Mouse (Mus musculus): ENCODE data around the gene Ascc1. TPM values are rescaled to one million over a fixed set of nuclear protein-coding genes. Genes with fewer than 3 reads are reported as not detected.
A peak's percentile ranks its signal among the peaks of the same experiment; 100 is the strongest.
"Not testable (repeated sequence)": the region's sequence is repeated elsewhere in the genome, so short reads cannot be mapped to it uniquely, and the experiment has no call there.

The Ascc1 gene
- polyA plus RNA-seq, 1 experiment: 11.9 TPM

- Histone ChIP-seq H3K4me1 (ENCODE audit: control insufficient read depth, insufficient read depth, insufficient read length) (peaks cover 4% of the 10 kb centered on the region; the same call in 1 of the 2 replicates), H3K27ac (ENCODE audit: insufficient read depth, low read length) (no peak overlapping the region), H3K27me3 (ENCODE audit: control insufficient read depth, insufficient read depth, low read length) (no peaks in the 10 kb centered on the region), H3K36me3 (ENCODE audit: control insufficient read depth, insufficient read depth, low read length) (peaks cover 15% of the 10 kb centered on the region), H3K4me3 (ENCODE audit: extremely low read depth, insufficient read depth, insufficient read length) (no peak overlapping the region)
- TF ChIP-seq CTCF (IDR thresholded peaks at IDR 0.05; ENCODE audit: extremely low read depth, insufficient read depth, insufficient read length, insufficient replicate concordance) (no peak), POLR2A (IDR thresholded peaks at IDR 0.05; ENCODE audit: low read depth, low read length) (no peak)
- no peak for DNase-seq (ENCODE audit: low read depth in 1 of 2, low spot score in 2 of 2)
- 95% methylated on average over 6 of the region's 6 CpGs for WGBS
These were observed 6.7 kb upstream of the Ascc1 start for GRCm38 (mm10) chr10:59995889-59996288.

- no peak overlapping the region for H3K4me3 ChIP-seq (ENCODE audit: extremely low read depth, insufficient read depth, insufficient read length)
- no peak for TF ChIP-seq POLR2A (IDR thresholded peaks at IDR 0.05; ENCODE audit: low read depth, low read length)
- TF ChIP-seq CTCF (IDR thresholded peaks at IDR 0.05; ENCODE audit: extremely low read depth, insufficient read depth, insufficient read length, insufficient replicate concordance): no peak
- H3K27ac ChIP-seq (ENCODE audit: insufficient read depth, low read length): no peak overlapping the region
- peaks cover 8% of the 10 kb centered on the region; the same call in 1 of the 2 replicates for H3K4me1 ChIP-seq (ENCODE audit: control insufficient read depth, insufficient read depth, insufficient read length)
- 17% methylated on average over 7 of the region's 7 CpGs for WGBS
- no peaks in the 10 kb centered on the region for H3K27me3 ChIP-seq (ENCODE audit: control insufficient read depth, insufficient read depth, low read length)
- no peak for DNase-seq (ENCODE audit: low read depth in 1 of 2, low spot score in 2 of 2)
- peaks cover 13% of the 10 kb centered on the region for H3K36me3 ChIP-seq (ENCODE audit: control insufficient read depth, insufficient read depth, low read length)
These were observed 5.0 kb upstream of the Ascc1 start for GRCm38 (mm10) chr10:59997591-59997990.

GRCm38 (mm10) chr10:59999057-59999456 lies 3.5 kb upstream of the Ascc1 start:
- Histone ChIP-seq H3K36me3 (ENCODE audit: control insufficient read depth, insufficient read depth, low read length) (peaks cover 13% of the 10 kb centered on the region), H3K27ac (ENCODE audit: insufficient read depth, low read length) (no peak overlapping the region), H3K27me3 (ENCODE audit: control insufficient read depth, insufficient read depth, low read length) (no peaks in the 10 kb centered on the region), H3K4me1 (ENCODE audit: control insufficient read depth, insufficient read depth, insufficient read length) (peaks cover 8% of the 10 kb centered on the region; the same call in 1 of the 2 replicates), H3K4me3 (ENCODE audit: extremely low read depth, insufficient read depth, insufficient read length) (no peak overlapping the region)
- WGBS: 77% methylated on average over 3 of the region's 3 CpGs
- DNase-seq (ENCODE audit: low read depth in 1 of 2, low spot score in 2 of 2): no peak
- TF ChIP-seq POLR2A (IDR thresholded peaks at IDR 0.05; ENCODE audit: low read depth, low read length) (no peak), CTCF (IDR thresholded peaks at IDR 0.05; ENCODE audit: extremely low read depth, insufficient read depth, insufficient read length, insufficient replicate concordance) (no peak)

GRCm38 (mm10) chr10:60001663-60002062 lies 942 bp upstream of the Ascc1 start:
- H3K4me1 ChIP-seq (ENCODE audit: control insufficient read depth, insufficient read depth, insufficient read length); H3K27ac ChIP-seq (ENCODE audit: insufficient read depth, low read length); DNase-seq (ENCODE audit: low read depth in 1 of 2, low spot score in 2 of 2); H3K27me3 ChIP-seq (ENCODE audit: control insufficient read depth, insufficient read depth, low read length); H3K36me3 ChIP-seq (ENCODE audit: control insufficient read depth, insufficient read depth, low read length); H3K4me3 ChIP-seq (ENCODE audit: extremely low read depth, insufficient read depth, insufficient read length): not testable (repeated sequence)
- WGBS: 82% methylated on average over 8 of the region's 8 CpGs

GRCm38 (mm10) chr10:60002203-60002602 lies 402 bp upstream of the Ascc1 start:
- H3K4me3 ChIP-seq (ENCODE audit: extremely low read depth, insufficient read depth, insufficient read length): peak overlapping the region; percentile 85
- peaks cover 8% of the 10 kb centered on the region; the same call in 1 of the 2 replicates for H3K4me1 ChIP-seq (ENCODE audit: control insufficient read depth, insufficient read depth, insufficient read length)
- TF ChIP-seq POLR2A (IDR thresholded peaks at IDR 0.05; ENCODE audit: low read depth, low read length) (no peak), CTCF (IDR thresholded peaks at IDR 0.05; ENCODE audit: extremely low read depth, insufficient read depth, insufficient read length, insufficient replicate concordance) (no peak)
- no peaks in the 10 kb centered on the region for H3K27me3 ChIP-seq (ENCODE audit: control insufficient read depth, insufficient read depth, low read length)
- peaks cover 2% of the 10 kb centered on the region; the same call in 1 of the 2 replicates for H3K36me3 ChIP-seq (ENCODE audit: control insufficient read depth, insufficient read depth, low read length)
- 2% methylated on average over 12 of the region's 12 CpGs for WGBS
- no peak for DNase-seq (ENCODE audit: low read depth in 1 of 2, low spot score in 2 of 2)
- peak overlapping the region; percentile 99 for H3K27ac ChIP-seq (ENCODE audit: insufficient read depth, low read length)

GRCm38 (mm10) chr10:60003213-60003752 lies 678 bp downstream of the Ascc1 start:
- no peak for DNase-seq (ENCODE audit: low read depth in 1 of 2, low spot score in 2 of 2)
- 2% methylated on average over 21 of the region's 21 CpGs for whole genome bisulfite sequencing
- peaks cover 8% of the 10 kb centered on the region; the same call in 1 of the 2 replicates for H3K4me1 ChIP-seq (ENCODE audit: control insufficient read depth, insufficient read depth, insufficient read length)
- peaks cover 5% of the 10 kb centered on the region for H3K36me3 ChIP-seq (ENCODE audit: control insufficient read depth, insufficient read depth, low read length)
- H3K27me3 ChIP-seq (ENCODE audit: control insufficient read depth, insufficient read depth, low read length): no peaks in the 10 kb centered on the region
- H3K4me3 ChIP-seq (ENCODE audit: extremely low read depth, insufficient read depth, insufficient read length): peak overlapping the region; percentile 66
- TF ChIP-seq CTCF (IDR thresholded peaks at IDR 0.05; ENCODE audit: extremely low read depth, insufficient read depth, insufficient read length, insufficient replicate concordance) (no peak), POLR2A (IDR thresholded peaks at IDR 0.05; ENCODE audit: low read depth, low read length) (peak; percentile 5)
- peak overlapping the region; percentile 85 for H3K27ac ChIP-seq (ENCODE audit: insufficient read depth, low read length)

- Histone ChIP-seq H3K4me3 (ENCODE audit: extremely low read depth, insufficient read depth, insufficient read length) (no peak overlapping the region), H3K36me3 (ENCODE audit: control insufficient read depth, insufficient read depth, low read length) (peaks cover 5% of the 10 kb centered on the region), H3K27me3 (ENCODE audit: control insufficient read depth, insufficient read depth, low read length) (no peaks in the 10 kb centered on the region), H3K4me1 (ENCODE audit: control insufficient read depth, insufficient read depth, insufficient read length) (peaks cover 8% of the 10 kb centered on the region; the same call in 1 of the 2 replicates), H3K27ac (ENCODE audit: insufficient read depth, low read length) (peak overlapping the region; percentile 85; the same call in 1 of the 2 replicates)
- WGBS: 81% methylated on average over 9 of the region's 9 CpGs
- no peak for DNase-seq (ENCODE audit: low read depth in 1 of 2, low spot score in 2 of 2)
- no peak for TF ChIP-seq CTCF (IDR thresholded peaks at IDR 0.05; ENCODE audit: extremely low read depth, insufficient read depth, insufficient read length, insufficient replicate concordance)
- no peak for TF ChIP-seq POLR2A (IDR thresholded peaks at IDR 0.05; ENCODE audit: low read depth, low read length)
These were observed 1.2 kb downstream of the Ascc1 start for GRCm38 (mm10) chr10:60003847-60004246.

All from spleen, adult 2 months (tissue).